Mouse (Mus musculus) kidney, adult 18-20 months (tissue): ENCODE data around the gene Cpne4.

Experiments
- DNase-seq: peaks from one replicate; pipeline ENCODE4 v3.0.0; 2021

Gene Cpne4

GRCm38 (mm10) chr9:104693145-104693544 lies 146.1 kb downstream of the Cpne4 start:
- peak; percentile 23 for DNase-seq

- DNase-seq = no peak
These were observed 163.7 kb downstream of the Cpne4 start for GRCm38 (mm10) chr9:104710831-104711230.

GRCm38 (mm10) chr9:104725311-104725710 lies 178.2 kb downstream of the Cpne4 start:
- no peak for DNase-seq

DNA sequence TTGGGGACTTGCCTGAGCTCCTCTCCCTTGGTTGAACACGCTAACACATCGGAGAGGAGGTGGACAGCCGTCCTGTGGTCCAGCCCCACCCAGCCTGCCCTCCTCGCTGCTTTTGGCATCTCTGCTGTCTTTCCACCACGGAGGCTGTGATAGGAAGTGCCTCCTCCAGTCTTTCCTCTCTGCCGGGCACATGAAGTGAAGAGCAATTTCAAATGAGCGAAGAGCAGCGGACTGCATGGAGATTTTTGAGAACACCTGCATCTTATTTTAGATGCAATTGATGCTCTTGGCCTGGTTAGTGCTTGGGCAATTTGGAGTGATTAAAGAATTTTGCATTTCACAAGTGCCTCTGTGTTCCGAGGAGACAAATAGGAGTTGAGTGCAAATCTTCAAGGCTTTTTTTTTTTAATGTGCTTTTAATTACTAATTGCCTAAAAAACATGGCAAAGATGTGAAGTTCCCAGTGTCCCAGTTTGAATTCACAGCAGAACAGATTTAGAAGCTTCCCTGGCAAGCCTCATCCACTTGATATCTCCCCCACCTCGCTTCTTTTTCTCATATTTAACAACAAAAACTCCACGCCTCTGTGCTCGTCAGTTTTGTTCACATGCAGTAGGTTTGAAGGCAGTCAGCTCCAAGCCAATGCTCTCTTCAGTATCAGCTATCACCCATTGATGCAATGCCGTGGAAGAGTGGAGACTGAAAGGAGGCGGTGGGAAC lies 195.7 kb downstream of the Cpne4 start:
- no peak for DNase-seq

- no peak for DNase-seq
These were observed 208.4 kb downstream of the Cpne4 start for GRCm38 (mm10) chr9:104755519-104755918.

DNA sequence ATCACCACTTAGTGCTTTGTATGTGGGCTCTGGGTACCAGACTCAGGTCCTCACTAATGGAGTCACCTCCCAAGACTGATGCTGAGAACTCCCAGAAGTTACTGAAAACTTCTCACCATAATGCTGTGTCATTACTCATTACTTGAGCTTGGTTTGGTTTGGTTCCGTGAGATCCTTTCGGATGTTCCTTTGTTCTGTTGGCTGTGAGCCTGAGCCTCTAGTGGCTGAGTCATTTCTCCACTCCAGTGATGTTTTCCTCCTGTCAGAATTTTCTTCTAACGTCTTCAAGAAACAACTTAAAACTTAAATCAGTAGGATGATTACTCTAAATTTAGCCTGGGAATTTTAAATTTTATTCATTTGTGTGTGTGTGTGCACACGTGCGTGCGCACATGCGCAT lies 212.9 kb downstream of the Cpne4 start:
- no peak for DNase-seq

DNA sequence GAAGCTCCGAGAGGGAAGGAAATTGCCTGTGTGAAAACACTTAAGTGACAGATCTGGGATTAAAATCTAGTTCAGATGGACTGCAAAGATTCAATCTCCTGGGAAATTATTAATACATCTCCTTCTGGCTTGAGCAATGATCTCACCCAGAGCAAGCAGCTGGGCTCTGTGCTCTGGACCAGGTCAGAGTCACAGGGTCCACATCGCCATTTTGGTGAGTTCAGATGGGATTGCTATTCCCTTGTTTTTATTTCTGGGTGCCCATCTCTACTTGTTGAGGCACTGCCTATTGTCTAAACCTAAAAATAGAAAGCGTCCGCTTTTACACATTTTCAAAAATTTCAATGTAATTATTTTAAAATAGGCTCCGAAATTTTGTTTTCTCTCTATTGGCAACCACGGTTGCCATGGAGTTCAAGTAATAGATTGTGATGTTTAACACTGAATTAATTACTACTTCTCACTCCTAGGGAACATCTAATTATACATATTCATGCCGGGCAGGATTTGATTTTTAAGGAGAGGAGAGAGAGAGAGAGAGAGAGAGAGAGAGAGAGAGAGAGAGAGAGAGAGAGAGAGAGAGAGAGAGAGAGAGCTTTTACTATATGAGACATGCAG lies 229.2 kb downstream of the Cpne4 start:
- DNase-seq = no peak

- DNase-seq = no peak
These were observed 230.0 kb downstream of the Cpne4 start for GRCm38 (mm10) chr9:104777135-104777534.

DNA sequence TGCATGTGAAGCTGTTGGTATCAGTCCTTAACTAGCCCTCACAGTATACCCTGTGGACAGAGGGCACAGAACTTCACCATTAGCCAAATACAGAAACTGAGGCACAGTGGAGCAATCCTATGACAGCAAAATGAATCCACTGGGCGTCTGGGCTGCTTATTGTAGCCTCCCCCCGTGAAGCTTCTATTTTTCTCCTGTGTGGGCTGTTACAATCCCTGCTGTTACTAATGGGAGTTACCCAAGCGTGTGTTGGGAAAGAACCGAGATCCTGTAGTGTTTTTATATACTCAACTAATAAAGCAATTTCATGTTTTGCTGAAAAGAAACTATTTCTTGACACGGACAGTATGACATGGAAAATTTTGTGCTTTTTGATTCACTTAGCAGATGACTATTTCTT lies 230.7 kb downstream of the Cpne4 start:
- DNase-seq = no peak

DNA sequence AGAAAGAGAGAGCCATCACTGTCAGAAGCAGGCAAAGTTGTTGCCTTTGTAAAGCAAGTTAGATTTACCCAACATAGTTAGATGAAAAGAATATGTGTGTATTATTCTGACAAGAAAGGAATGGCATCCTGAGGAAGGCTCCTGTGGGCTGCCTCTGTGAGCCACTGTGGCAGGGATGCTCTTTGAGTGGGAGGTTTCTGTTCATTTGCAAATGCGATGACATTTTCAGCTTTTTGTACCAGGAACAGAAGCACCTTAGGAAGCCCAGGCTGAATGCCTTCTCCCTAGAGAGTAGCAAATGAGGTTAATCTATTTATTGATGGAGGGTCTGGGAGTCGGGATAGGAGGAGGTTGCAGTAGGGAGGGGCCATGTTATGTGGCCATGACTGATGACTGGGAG lies 249.5 kb downstream of the Cpne4 start:
- DNase-seq = no peak

DNA sequence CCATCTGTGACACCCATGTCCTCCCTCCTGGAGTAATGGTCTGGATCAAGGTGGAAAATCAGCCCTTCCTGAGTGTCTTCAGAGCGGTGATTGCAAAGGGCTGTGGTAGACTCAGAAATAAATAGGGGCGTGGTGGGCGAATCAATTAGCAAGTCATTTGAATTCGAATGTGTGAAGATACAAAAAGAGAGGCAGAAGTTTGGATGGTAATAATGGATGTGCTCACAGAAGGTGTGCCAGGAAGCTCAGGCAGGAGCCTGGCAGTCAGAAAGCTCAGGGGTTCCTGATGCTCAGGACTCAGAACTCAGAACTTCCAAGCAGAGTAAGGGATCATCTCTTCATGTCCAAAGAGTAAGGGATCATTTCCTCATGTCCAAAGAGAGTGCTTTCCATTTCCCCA lies 257.7 kb downstream of the Cpne4 start:
- no peak for DNase-seq

GRCm38 (mm10) chr9:104814681-104815080 lies 267.6 kb downstream of the Cpne4 start:
- DNase-seq = no peak

GRCm38 (mm10) chr9:104828646-104829045 lies 281.6 kb downstream of the Cpne4 start:
- DNase-seq = no peak

- DNase-seq = no peak
These were observed 286.0 kb downstream of the Cpne4 start for GRCm38 (mm10) chr9:104832934-104833539.

DNA sequence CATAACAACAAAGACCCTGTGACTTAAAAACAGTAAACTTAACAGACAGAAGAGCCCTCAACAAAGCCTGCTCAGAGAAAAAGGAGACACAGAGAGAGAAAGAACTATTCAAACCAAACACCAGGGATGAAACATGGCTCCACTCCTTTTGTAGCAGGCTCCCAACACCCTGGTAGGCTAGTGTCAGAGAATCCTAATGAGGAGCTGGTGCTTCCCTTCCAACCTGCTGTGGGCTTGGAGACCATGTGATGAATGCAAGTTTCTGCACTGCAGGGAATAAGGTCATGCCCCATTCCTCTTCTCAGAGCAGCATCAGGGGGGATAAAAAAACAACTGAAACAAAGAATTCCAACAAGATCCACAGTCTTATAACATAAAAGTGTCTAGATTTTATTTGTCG lies 290.8 kb downstream of the Cpne4 start:
- no peak for DNase-seq

GRCm38 (mm10) chr9:104841278-104841677 lies 294.2 kb downstream of the Cpne4 start:
- DNase-seq = no peak

GRCm38 (mm10) chr9:104845226-104845930 lies 298.3 kb downstream of the Cpne4 start:
- no peak for DNase-seq

GRCm38 (mm10) chr9:104853701-104854100 lies 306.6 kb downstream of the Cpne4 start:
- DNase-seq = no peak

- no peak for DNase-seq
These were observed 307.3 kb downstream of the Cpne4 start for GRCm38 (mm10) chr9:104854245-104854921.

GRCm38 (mm10) chr9:104865830-104866229 lies 318.7 kb downstream of the Cpne4 start:
- DNase-seq = no peak

DNA sequence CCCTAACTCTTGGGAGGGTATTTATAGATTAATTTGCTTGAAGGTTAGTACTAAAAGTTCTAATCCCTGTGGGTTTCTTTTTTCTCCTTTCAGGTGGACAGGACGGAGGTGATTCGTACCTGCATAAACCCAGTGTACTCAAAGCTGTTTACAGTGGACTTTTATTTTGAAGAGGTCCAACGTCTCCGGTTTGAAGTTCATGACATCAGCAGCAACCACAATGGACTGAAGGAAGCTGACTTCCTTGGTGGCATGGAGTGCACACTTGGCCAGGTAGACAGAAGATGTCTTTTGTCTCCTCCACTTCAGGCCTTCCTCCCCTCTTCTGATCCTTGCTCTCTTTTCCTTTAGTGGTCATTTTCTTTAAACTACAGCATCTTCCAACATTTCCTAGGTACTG lies 325.5 kb downstream of the Cpne4 start:
- no peak for DNase-seq

DNA sequence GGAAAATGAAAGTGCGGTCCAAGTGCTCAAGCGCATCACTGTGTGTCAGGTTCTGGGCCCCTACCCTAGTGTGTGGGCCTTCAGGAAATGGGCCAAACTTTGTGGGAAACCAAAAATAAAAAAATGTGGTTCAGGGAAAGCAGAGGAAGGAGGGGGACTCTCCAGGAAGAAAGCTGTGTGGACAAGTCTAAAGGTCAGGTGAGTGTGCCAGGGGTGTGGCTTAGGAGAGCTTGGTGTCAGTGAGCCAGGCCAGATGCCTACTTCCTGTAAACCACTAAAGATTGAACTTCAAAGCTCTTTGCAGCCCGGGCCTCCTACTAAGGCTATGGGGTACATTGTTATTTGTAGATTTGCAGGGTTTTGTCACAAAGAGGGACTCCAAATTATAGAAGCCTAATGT lies 327.1 kb downstream of the Cpne4 start:
- DNase-seq = peak; percentile 7

DNA sequence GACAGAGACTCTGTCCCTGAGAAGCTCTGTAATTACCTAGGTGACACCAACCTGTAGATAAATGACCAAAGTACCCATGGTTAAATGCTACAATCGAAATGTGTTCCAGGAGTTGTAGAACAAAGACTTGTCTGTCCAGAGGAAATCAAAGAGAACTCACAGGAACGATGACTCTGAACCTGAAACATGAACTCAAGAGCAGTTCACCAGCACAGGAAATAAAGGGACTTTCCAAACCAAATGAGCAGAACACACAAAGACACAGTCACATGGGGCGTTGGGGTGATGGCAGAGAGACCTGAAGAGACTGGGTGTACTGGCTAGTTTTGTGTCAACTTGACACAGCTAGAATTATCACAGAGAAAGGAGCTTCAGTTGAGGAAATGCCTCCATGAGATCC lies 329.9 kb downstream of the Cpne4 start:
- DNase-seq = no peak
